Mouse (Mus musculus) heart, adult 2 months (tissue): ENCODE data around the gene Ggact.

Experiments
- CTCF ChIP-seq: fragments of 200-600 bp; IDR thresholded peaks from 2 replicates; pipeline ENCODE4 v1.8.1; 2022; ENCODE audit warnings: antibody characterized with exemption, mild to moderate bottlenecking, moderate library complexity
- EP300 ChIP-seq: fragments of 200-500 bp; IDR thresholded peaks from 2 replicates; pipeline ENCODE4 v1.6.1; 2011; ENCODE audit warnings: low read depth, low read length, control low read depth; ENCODE audit not compliant: insufficient read depth
- POLR2A ChIP-seq: fragments of 200-500 bp; IDR thresholded peaks from 2 replicates; pipeline ENCODE4 v1.6.1; 2011; ENCODE audit warnings: mild to moderate bottlenecking, low read depth, low read length, control low read depth; ENCODE audit not compliant: insufficient read depth

DNA sequence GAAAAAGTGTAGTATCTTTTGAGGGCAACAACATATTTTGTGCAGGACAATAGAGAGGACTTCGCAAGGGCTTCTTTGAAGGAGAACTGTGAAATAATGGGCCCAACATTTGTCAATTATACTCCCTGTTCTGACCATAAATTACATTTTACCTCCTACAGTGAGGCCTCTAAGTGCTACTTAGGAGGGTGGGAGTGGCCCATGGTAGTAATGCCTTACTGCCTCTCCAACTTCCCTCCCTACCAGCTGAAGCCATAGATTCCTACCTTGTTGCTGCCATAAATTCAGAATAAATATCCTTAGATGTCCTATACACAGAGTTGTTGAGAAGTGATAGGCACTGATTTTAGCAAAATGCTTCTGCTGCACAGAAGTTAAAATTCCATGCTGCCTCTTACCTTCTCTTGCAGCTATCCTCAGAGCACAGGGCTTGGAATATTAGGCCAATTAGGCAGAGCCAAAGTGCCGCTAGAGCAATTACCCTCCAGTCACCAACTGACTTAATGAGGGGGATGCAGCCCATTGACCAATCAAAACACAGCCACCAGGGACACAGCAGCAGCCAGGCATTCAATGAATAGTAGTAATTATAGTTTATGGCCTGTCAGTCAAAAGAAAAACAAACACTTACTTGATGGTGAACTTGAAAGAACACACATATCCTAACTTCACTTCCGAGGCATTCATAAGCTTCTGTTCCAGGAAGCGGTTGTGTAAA is 29.4 kb upstream of the Ggact start:
- TF ChIP-seq CTCF (no peak), POLR2A (no peak), EP300 (no peak)
